Mouse (Mus musculus) splenic B cell, adult 2 months (primary cell): ENCODE results near the gene Exoc3l4.

ENCODE experiments used
- DNase-seq: peaks from one replicate; pipeline ENCODE4 v3.0.0-alpha.2; 2011; ENCODE audit warnings: low read depth, low spot score
- H3K27me3 ChIP-seq: 2 replicates; pipeline ENCODE4 v1.6.1; 2012; ENCODE audit warnings: mild to moderate bottlenecking, low read length, moderate library complexity, mixed read lengths; ENCODE audit not compliant: control insufficient read depth, poor library complexity, insufficient read depth, severe bottlenecking
- H3K36me3 ChIP-seq: 2 replicates; pipeline ENCODE4 v1.6.1; 2012; ENCODE audit warnings: mild to moderate bottlenecking, low read length, moderate library complexity, mixed read lengths; ENCODE audit not compliant: control insufficient read depth, poor library complexity, insufficient read depth, severe bottlenecking

Exoc3l4 gene

GRCm38 (mm10) chr12:111387146-111387545, 29.7 kb upstream of the Exoc3l4 start:
- H3K27me3 ChIP-seq, result no peaks in the 10 kb centered on the region
- DNase-seq, result no peak
- H3K36me3 ChIP-seq, result no peaks in the 10 kb centered on the region

- no peak for DNase-seq
- Histone ChIP-seq H3K36me3 (no peaks in the 10 kb centered on the region), H3K27me3 (no peaks in the 10 kb centered on the region)
Observed at GRCm38 (mm10) chr12:111394008-111394407, 22.8 kb upstream of the Exoc3l4 start.

- Histone ChIP-seq H3K36me3 (no peaks in the 10 kb centered on the region), H3K27me3 (no peaks in the 10 kb centered on the region)
- no peak for DNase-seq
Observed at GRCm38 (mm10) chr12:111396997-111397396, 19.8 kb upstream of the Exoc3l4 start.

GRCm38 (mm10) chr12:111401454-111402184, 15.2 kb upstream of the Exoc3l4 start:
- DNase-seq, result peak; percentile 68
- Histone ChIP-seq H3K36me3 (no peaks in the 10 kb centered on the region), H3K27me3 (no peaks in the 10 kb centered on the region)

- no peak for DNase-seq
- H3K27me3 ChIP-seq, result no peaks in the 10 kb centered on the region
- H3K36me3 ChIP-seq, result no peaks in the 10 kb centered on the region
Observed at GRCm38 (mm10) chr12:111404880-111405279, 11.9 kb upstream of the Exoc3l4 start.

- DNase-seq, result no peak
- Histone ChIP-seq H3K36me3 (no peaks in the 10 kb centered on the region), H3K27me3 (no peaks in the 10 kb centered on the region)
Observed at GRCm38 (mm10) chr12:111406622-111407021, 10.2 kb upstream of the Exoc3l4 start, which contains the start of gene Lbhd2. Gene Lbhd2, plus strand, starts transcription at chr12:111406809.

GRCm38 (mm10) chr12:111409583-111409982, 7.2 kb upstream of the Exoc3l4 start:
- DNase-seq, result no peak
- H3K27me3 ChIP-seq, result no peaks in the 10 kb centered on the region
- no peaks in the 10 kb centered on the region for H3K36me3 ChIP-seq

GRCm38 (mm10) chr12:111411631-111412355, 5.0 kb upstream of the Exoc3l4 start:
- DNase-seq, result no peak
- H3K36me3 ChIP-seq, result no peaks in the 10 kb centered on the region
- no peaks in the 10 kb centered on the region for H3K27me3 ChIP-seq

GRCm38 (mm10) chr12:111412581-111413284, 4.1 kb upstream of the Exoc3l4 start:
- H3K36me3 ChIP-seq, result no peaks in the 10 kb centered on the region
- no peaks in the 10 kb centered on the region for H3K27me3 ChIP-seq

GRCm38 (mm10) chr12:111413300-111413699, 3.5 kb upstream of the Exoc3l4 start:
- Histone ChIP-seq H3K27me3 (no peaks in the 10 kb centered on the region), H3K36me3 (no peaks in the 10 kb centered on the region)
- DNase-seq, result peak; percentile 77

More at GRCm38 (mm10) chr12:111412581-111413284, 4.1 kb upstream of the Exoc3l4 start:
- no peak for DNase-seq

GRCm38 (mm10) chr12:111419918-111420317, 3.1 kb downstream of the Exoc3l4 start:
- no peak for DNase-seq
- 0 out of 2 replicates have a peak, but pooled peaks cover 2% of the 10 kb centered on the region for H3K27me3 ChIP-seq

GRCm38 (mm10) chr12:111420946-111421709, 4.3 kb downstream of the Exoc3l4 start:
- Histone ChIP-seq H3K36me3 (no peaks in the 10 kb centered on the region), H3K27me3 (0 out of 2 replicates have a peak, but pooled peaks cover 2% of the 10 kb centered on the region)
- DNase-seq, result no peak

More at GRCm38 (mm10) chr12:111419918-111420317, 3.1 kb downstream of the Exoc3l4 start:
- H3K36me3 ChIP-seq, result no peaks in the 10 kb centered on the region

GRCm38 (mm10) chr12:111422852-111423251, 6.0 kb downstream of the Exoc3l4 start:
- Histone ChIP-seq H3K36me3 (no peaks in the 10 kb centered on the region), H3K27me3 (0 out of 2 replicates have a peak, but pooled peaks cover 2% of the 10 kb centered on the region)
- DNase-seq, result no peak

- no peak for DNase-seq
- H3K36me3 ChIP-seq, result no peaks in the 10 kb centered on the region
- H3K27me3 ChIP-seq, result 0 out of 2 replicates have a peak, but pooled peaks cover 2% of the 10 kb centered on the region
Observed at GRCm38 (mm10) chr12:111423570-111424129, 6.8 kb downstream of the Exoc3l4 start.
